Mouse (Mus musculus) brain, embryonic 18.5 days (tissue): ENCODE data around the gene Mrps6.

ENCODE experiments used
- DNase-seq: peaks from one replicate; pipeline ENCODE4 v3.0.0-alpha.2; 2012; ENCODE audit warnings: low read depth, low spot score

The Mrps6 gene

GRCm38 (mm10) chr16:92057852-92058643 lies at the start of gene Mrps6, which contains the start of the genes Gm49711 and Slc5a3:
Gene Mrps6, plus strand, starts transcription at chr16:92058270.
Gene Gm49711, plus strand, starts transcription at chr16:92058316.
Gene Slc5a3, plus strand, starts transcription at chr16:92058322.
- DNase-seq = peak; percentile 71

- no peak for DNase-seq
These were observed 48.5 kb upstream of the Mrps6 start for GRCm38 (mm10) chr16:92009586-92009985.

- no peak for DNase-seq
These were observed 41.3 kb upstream of the Mrps6 start for GRCm38 (mm10) chr16:92016792-92017191.

DNA sequence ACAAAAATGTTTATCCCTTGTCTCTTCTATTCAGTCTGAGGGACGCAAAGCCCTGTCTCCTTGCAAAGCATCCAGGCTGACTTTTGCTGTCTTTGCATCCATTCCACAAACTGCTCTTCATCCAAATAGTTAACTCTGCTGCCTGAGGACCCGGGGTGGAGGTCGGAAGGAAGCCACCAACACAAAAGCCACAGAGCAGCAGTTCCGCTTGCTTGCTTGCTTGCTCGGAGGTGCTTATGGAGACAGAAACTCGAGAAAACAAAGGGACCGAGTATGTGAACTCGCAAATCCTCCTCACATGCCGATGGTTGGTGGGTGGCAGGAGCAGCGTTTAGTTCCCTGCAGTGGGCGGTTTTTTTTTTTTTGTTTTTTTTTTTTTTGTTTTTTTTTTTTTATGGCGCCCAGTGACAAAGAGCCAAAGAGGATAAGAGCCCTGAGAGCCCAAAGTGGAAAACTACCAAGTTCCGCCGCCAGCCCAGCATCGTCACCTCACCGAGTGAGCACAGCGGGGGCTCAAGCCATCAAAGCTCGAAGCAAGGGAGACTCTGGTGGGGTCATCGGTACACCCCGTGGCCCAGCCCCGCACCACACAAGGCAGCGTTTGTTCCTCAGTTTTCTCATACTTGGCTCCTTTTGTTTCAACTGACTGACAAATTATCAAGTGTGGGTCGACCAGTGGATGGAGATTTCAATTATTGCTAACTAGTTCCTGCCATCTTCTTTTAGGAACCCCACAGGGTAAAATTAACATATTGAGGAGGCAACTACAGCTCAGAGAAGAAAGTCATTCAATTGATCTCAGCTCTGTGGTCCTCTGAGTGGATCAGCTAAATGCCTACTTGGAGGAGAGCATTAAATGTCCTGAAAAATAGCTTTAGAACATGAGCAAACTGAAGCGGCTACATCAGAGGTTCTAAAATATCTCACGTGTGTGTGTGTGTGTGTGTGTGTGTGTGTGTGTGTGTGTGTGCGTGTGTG lies 38.6 kb upstream of the Mrps6 start:
- DNase-seq = no peak

- no peak for DNase-seq
These were observed 36.2 kb upstream of the Mrps6 start for GRCm38 (mm10) chr16:92021656-92022400.

DNA sequence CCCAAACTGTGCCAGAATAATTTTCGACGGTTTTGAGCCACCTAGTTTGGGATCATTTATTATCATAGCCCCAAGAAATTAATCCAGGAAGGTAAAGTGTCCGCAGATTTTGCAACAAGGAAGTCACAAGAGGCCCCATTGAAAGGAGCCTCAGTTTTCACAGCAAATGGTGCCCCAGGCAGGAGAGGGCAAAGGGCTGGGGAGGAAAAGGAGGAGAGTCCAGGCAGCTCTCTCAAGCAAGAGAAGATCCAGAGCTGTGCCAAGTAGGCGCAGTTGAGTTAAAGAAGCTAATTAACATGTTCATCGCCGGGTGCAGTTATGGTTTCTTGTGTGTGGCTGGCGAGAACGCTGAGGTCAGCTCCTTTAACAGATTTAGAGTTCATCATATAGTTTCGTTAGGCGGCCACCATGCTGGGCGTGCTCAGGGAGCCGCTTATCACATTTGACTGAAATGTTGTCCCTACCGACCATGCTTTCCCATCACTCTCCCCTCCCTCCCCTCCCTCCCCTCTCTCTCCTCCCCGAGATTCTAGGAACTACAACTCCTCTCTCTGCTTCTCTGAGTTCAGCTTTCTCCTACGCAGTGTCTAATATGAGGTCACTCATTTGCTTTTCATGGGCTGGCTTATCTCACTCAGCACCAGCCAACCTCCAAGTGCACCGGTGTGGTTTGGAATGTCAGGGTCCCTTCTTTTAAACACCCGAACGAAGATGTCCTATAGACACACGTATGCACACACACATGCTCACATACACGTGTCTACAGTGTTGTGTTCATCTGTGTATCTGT lies 35.4 kb upstream of the Mrps6 start:
- no peak for DNase-seq

GRCm38 (mm10) chr16:92033286-92033685 lies 24.8 kb upstream of the Mrps6 start:
- no peak for DNase-seq

- DNase-seq = no peak
These were observed 23.4 kb upstream of the Mrps6 start for GRCm38 (mm10) chr16:92034676-92035075.

- no peak for DNase-seq
These were observed 21.4 kb upstream of the Mrps6 start for GRCm38 (mm10) chr16:92036701-92037100.

- DNase-seq = no peak
These were observed 20.0 kb upstream of the Mrps6 start for GRCm38 (mm10) chr16:92037891-92038607.

GRCm38 (mm10) chr16:92039421-92039820 lies 18.6 kb upstream of the Mrps6 start:
- no peak for DNase-seq

DNA sequence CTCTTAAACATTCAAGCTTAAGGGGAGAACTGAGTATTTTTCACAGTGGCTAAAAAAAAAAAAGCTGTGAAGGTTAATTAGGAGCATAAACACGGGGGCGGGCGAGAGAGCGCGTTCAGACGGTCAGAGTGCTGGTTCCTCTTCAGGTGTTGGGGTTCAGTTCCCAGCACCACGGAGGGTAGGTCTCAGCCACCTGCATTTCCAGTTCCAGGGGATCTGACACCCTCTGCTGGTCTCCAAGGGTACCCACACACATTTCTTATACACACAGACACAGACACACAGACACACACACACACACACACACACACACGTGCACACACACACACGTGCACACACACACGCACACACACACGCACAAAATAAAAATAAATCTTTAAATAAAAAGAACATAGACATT lies 18.1 kb upstream of the Mrps6 start:
- no peak for DNase-seq

GRCm38 (mm10) chr16:92051777-92052310 lies 6.2 kb upstream of the Mrps6 start:
- no peak for DNase-seq

DNA sequence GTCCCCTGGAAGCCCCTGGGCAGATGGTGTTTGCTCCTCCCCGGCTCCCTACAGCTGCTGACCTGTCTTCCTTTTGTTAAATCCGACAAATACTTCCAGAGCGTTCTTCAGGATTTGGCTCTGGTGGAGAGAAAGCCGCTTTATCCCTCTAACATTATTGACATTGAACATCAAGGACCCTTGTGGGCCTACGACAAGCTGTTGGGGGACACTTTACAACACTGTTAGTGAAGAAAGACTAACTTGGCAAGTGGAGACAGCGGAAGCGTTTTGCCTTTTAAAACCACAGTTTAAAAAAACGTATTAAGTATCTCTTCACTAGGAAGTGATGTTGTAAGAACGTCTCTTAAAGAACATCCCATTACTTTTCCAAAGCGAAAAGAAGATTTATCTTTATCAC lies 5.5 kb upstream of the Mrps6 start:
- no peak for DNase-seq

- DNase-seq = no peak
These were observed 1.4 kb upstream of the Mrps6 start for GRCm38 (mm10) chr16:92056711-92057110.

DNA sequence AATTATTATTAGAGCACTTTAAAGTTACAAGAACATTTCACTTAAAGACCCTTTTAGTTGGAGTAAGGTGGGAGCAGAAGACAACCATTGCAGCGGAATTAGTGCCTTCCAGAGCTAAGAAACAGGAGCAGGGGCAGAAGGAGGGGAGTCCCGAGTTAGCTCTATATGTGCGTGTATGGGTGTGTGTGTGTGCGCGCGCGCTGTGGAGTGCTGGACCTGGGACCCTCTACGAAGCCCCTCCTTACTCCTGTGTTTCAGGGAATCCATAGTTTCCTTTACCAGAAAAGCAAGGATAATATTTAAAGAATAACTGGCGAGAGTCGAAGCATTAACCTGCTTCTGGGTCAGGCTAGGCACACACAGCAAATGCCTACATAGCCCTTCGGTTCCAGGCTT lies 616 bp upstream of the Mrps6 start:
- DNase-seq = no peak

GRCm38 (mm10) chr16:92058644-92059620 lies 862 bp downstream of the Mrps6 start:
- DNase-seq = no peak

GRCm38 (mm10) chr16:92060213-92060612 lies 2.1 kb downstream of the Mrps6 start:
- no peak for DNase-seq

GRCm38 (mm10) chr16:92061586-92061985 lies 3.5 kb downstream of the Mrps6 start:
- DNase-seq = no peak
